Mouse (Mus musculus): ENCODE measurements at regions not wholly inside any gene's neighbourhood (a gene's known extent, or its start where the extent isn't known, plus 50 kb on each side); places are given as distances from the start of the nearest gene placed in this dataset.

DNA sequence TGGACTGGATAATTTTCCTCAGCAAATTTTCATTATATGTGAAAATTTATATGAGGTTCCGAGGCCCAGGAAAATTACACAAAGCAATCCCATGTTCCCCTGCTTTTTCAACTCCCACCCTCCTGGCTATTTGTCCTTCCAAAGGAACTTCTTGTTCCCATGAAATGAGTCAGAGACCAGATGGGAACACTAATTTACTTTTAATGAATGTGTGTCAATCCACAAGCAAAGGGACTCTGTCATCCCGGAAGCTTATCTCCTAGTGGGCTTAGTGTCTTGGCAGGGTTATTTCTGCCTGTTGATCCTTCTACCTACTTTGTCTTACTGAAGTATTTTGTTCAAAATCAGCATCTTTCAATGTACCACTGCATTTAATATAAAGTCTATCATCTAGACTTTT lies 573.3 kb upstream of the Gm11114 start:
- TF ChIP-seq CTCF (IDR thresholded peaks at IDR 0.05; ENCODE audit: low read depth), result no peak
- no peak for TF ChIP-seq EP300 (optimal IDR thresholded peaks at IDR 0.05)

All from stomach, postnatal 0 days (tissue).